Mouse (Mus musculus): ENCODE measurements around the gene Fmo3. TPM values are rescaled to one million over a fixed set of nuclear protein-coding genes. Genes with fewer than 3 reads are reported as not detected.
A peak's percentile ranks its signal among the peaks of the same experiment; 100 is the strongest.

The Fmo3 gene
- polyA plus RNA-seq, 1 experiment from 2014 or later: not detected

GRCm38 (mm10) chr1:162957422-162957821 is 26.9 kb downstream of the Fmo3 start:
- H3K4me2 ChIP-seq (ENCODE audit: low read depth, severe bottlenecking): no peak overlapping the region
- H3K4me3 ChIP-seq (ENCODE audit: low read depth, low read length): no peak overlapping the region
- no peaks in the 10 kb centered on the region for H3K36me3 ChIP-seq (ENCODE audit: control insufficient read depth, insufficient read depth, low read length)
- ATAC-seq (ENCODE audit: insufficient number of reproducible peaks, low FRiP score, low TSS enrichment, low read depth) (no peak), DNase-seq (ENCODE audit: low spot score) (no peak)
- 94% methylated on average over 1 of the region's 1 CpGs for WGBS
- no peak overlapping the region for H3K27ac ChIP-seq (replicated peaks; ENCODE audit: low read depth, low read length)
- no peaks in the 10 kb centered on the region for H3K4me1 ChIP-seq (ENCODE audit: control insufficient read depth, insufficient read depth, low read length)
- H3K9ac ChIP-seq (ENCODE audit: low read length): no peak overlapping the region
- H3K27me3 ChIP-seq (ENCODE audit: control insufficient read depth, insufficient read depth, low read length): no peaks in the 10 kb centered on the region
- H3K9me3 ChIP-seq (ENCODE audit: control insufficient read depth, low read length): no peaks in the 10 kb centered on the region

- Histone ChIP-seq H3K9me3 (ENCODE audit: control insufficient read depth, low read length) (no peaks in the 10 kb centered on the region), H3K9ac (ENCODE audit: low read length) (no peak overlapping the region), H3K27me3 (ENCODE audit: control insufficient read depth, insufficient read depth, low read length) (no peaks in the 10 kb centered on the region), H3K4me2 (ENCODE audit: low read depth, severe bottlenecking) (no peak overlapping the region), H3K27ac (replicated peaks; ENCODE audit: low read depth, low read length) (no peak overlapping the region), H3K36me3 (ENCODE audit: control insufficient read depth, insufficient read depth, low read length) (no peaks in the 10 kb centered on the region), H3K4me3 (ENCODE audit: low read depth, low read length) (no peak overlapping the region), H3K4me1 (ENCODE audit: control insufficient read depth, insufficient read depth, low read length) (no peaks in the 10 kb centered on the region)
- DNase-seq (ENCODE audit: low spot score): no peak
- 46% methylated on average over 2 of the region's 2 CpGs for WGBS
- no peak for ATAC-seq (ENCODE audit: insufficient number of reproducible peaks, low FRiP score, low TSS enrichment, low read depth)
These were observed 31.2 kb downstream of the Fmo3 start for GRCm38 (mm10) chr1:162953079-162953478.

- WGBS: 98% methylated on average over 1 of the region's 1 CpGs
- no peak overlapping the region for H3K27ac ChIP-seq (replicated peaks; ENCODE audit: low read depth, low read length)
- no peaks in the 10 kb centered on the region for H3K9me3 ChIP-seq (ENCODE audit: control insufficient read depth, low read length)
- DNase-seq (ENCODE audit: low spot score) (no peak), ATAC-seq (ENCODE audit: insufficient number of reproducible peaks, low FRiP score, low TSS enrichment, low read depth) (no peak)
- no peak overlapping the region for H3K9ac ChIP-seq (ENCODE audit: low read length)
- H3K4me1 ChIP-seq (ENCODE audit: control insufficient read depth, insufficient read depth, low read length): no peaks in the 10 kb centered on the region; the same call in 1 of the 2 replicates
- no peaks in the 10 kb centered on the region for H3K36me3 ChIP-seq (ENCODE audit: control insufficient read depth, insufficient read depth, low read length)
- no peak overlapping the region for H3K4me2 ChIP-seq (ENCODE audit: low read depth, severe bottlenecking)
- H3K4me3 ChIP-seq (ENCODE audit: low read depth, low read length): no peak overlapping the region
- H3K27me3 ChIP-seq (ENCODE audit: control insufficient read depth, insufficient read depth, low read length): no peaks in the 10 kb centered on the region
These were observed 34.6 kb downstream of the Fmo3 start for GRCm38 (mm10) chr1:162949763-162950162.

GRCm38 (mm10) chr1:162947934-162948333 is 36.4 kb downstream of the Fmo3 start:
- no peak overlapping the region for H3K27ac ChIP-seq (replicated peaks; ENCODE audit: low read depth, low read length)
- ATAC-seq (ENCODE audit: insufficient number of reproducible peaks, low FRiP score, low TSS enrichment, low read depth) (no peak), DNase-seq (ENCODE audit: low spot score) (peak; percentile 22)
- H3K36me3 ChIP-seq (ENCODE audit: control insufficient read depth, insufficient read depth, low read length): no peaks in the 10 kb centered on the region
- no peaks in the 10 kb centered on the region for H3K27me3 ChIP-seq (ENCODE audit: control insufficient read depth, insufficient read depth, low read length)
- WGBS: 75% methylated on average over 6 of the region's 6 CpGs
- H3K4me2 ChIP-seq (ENCODE audit: low read depth, severe bottlenecking): no peak overlapping the region
- no peak overlapping the region for H3K4me3 ChIP-seq (ENCODE audit: low read depth, low read length)
- H3K9ac ChIP-seq (ENCODE audit: low read length): no peak overlapping the region
- H3K9me3 ChIP-seq (ENCODE audit: control insufficient read depth, low read length): no peaks in the 10 kb centered on the region
- peaks cover 3% of the 10 kb centered on the region; the same call in 1 of the 2 replicates for H3K4me1 ChIP-seq (ENCODE audit: control insufficient read depth, insufficient read depth, low read length)

GRCm38 (mm10) chr1:162946837-162947558 is 37.3 kb downstream of the Fmo3 start:
- peak; percentile 47; the same call in 1 of the 2 replicates for ATAC-seq (ENCODE audit: insufficient number of reproducible peaks, low FRiP score, low TSS enrichment, low read depth)
- peak; percentile 23 for DNase-seq (ENCODE audit: low spot score)
- H3K27ac ChIP-seq (replicated peaks; ENCODE audit: low read depth, low read length): no peak overlapping the region
- WGBS: 45% methylated on average over 4 of the region's 4 CpGs
- H3K27me3 ChIP-seq (ENCODE audit: control insufficient read depth, insufficient read depth, low read length): no peaks in the 10 kb centered on the region
- H3K9ac ChIP-seq (ENCODE audit: low read length): no peak overlapping the region
- peaks cover 3% of the 10 kb centered on the region; the same call in 1 of the 2 replicates for H3K4me1 ChIP-seq (ENCODE audit: control insufficient read depth, insufficient read depth, low read length)
- H3K9me3 ChIP-seq (ENCODE audit: control insufficient read depth, low read length): no peaks in the 10 kb centered on the region
- H3K4me2 ChIP-seq (ENCODE audit: low read depth, severe bottlenecking): no peak overlapping the region
- no peaks in the 10 kb centered on the region for H3K36me3 ChIP-seq (ENCODE audit: control insufficient read depth, insufficient read depth, low read length)
- H3K4me3 ChIP-seq (ENCODE audit: low read depth, low read length): no peak overlapping the region

- Histone ChIP-seq H3K9ac (ENCODE audit: low read length) (no peak overlapping the region), H3K4me2 (ENCODE audit: low read depth, severe bottlenecking) (no peak overlapping the region), H3K27me3 (ENCODE audit: control insufficient read depth, insufficient read depth, low read length) (no peaks in the 10 kb centered on the region), H3K4me1 (ENCODE audit: control insufficient read depth, insufficient read depth, low read length) (peaks cover 3% of the 10 kb centered on the region), H3K9me3 (ENCODE audit: control insufficient read depth, low read length) (no peaks in the 10 kb centered on the region), H3K36me3 (ENCODE audit: control insufficient read depth, insufficient read depth, low read length) (no peaks in the 10 kb centered on the region), H3K27ac (replicated peaks; ENCODE audit: low read depth, low read length) (no peak overlapping the region), H3K4me3 (ENCODE audit: low read depth, low read length) (no peak overlapping the region)
- no peak for ATAC-seq (ENCODE audit: insufficient number of reproducible peaks, low FRiP score, low TSS enrichment, low read depth)
- no peak for DNase-seq (ENCODE audit: low spot score)
- 25% methylated on average over 6 of the region's 6 CpGs for WGBS
These were observed 40.6 kb downstream of the Fmo3 start for GRCm38 (mm10) chr1:162943700-162944099.

- 82% methylated on average over 4 of the region's 4 CpGs for WGBS
- H3K4me2 ChIP-seq (ENCODE audit: low read depth, severe bottlenecking): no peak overlapping the region
- no peaks in the 10 kb centered on the region for H3K36me3 ChIP-seq (ENCODE audit: control insufficient read depth, insufficient read depth, low read length)
- ATAC-seq (ENCODE audit: insufficient number of reproducible peaks, low FRiP score, low TSS enrichment, low read depth): 0 out of 2 replicates have a peak, but pooled peaks have one; percentile 52
- no peak overlapping the region for H3K9ac ChIP-seq (ENCODE audit: low read length)
- no peaks in the 10 kb centered on the region for H3K9me3 ChIP-seq (ENCODE audit: control insufficient read depth, low read length)
- H3K27ac ChIP-seq (replicated peaks; ENCODE audit: low read depth, low read length): no peak overlapping the region
- no peak for DNase-seq (ENCODE audit: low spot score)
- H3K4me1 ChIP-seq (ENCODE audit: control insufficient read depth, insufficient read depth, low read length): no peaks in the 10 kb centered on the region; the same call in 1 of the 2 replicates
- H3K4me3 ChIP-seq (ENCODE audit: low read depth, low read length): no peak overlapping the region
- H3K27me3 ChIP-seq (ENCODE audit: control insufficient read depth, insufficient read depth, low read length): no peaks in the 10 kb centered on the region
These were observed 45.5 kb downstream of the Fmo3 start for GRCm38 (mm10) chr1:162938696-162939351.

- DNase-seq (ENCODE audit: low spot score) (peak; percentile 37), ATAC-seq (ENCODE audit: insufficient number of reproducible peaks, low FRiP score, low TSS enrichment, low read depth) (peak; percentile 63)
- WGBS: 33% methylated on average over 5 of the region's 5 CpGs
- no peaks in the 10 kb centered on the region; the same call in 1 of the 2 replicates for H3K4me1 ChIP-seq (ENCODE audit: control insufficient read depth, insufficient read depth, low read length)
- no peaks in the 10 kb centered on the region for H3K9me3 ChIP-seq (ENCODE audit: control insufficient read depth, low read length)
- no peak overlapping the region for H3K27ac ChIP-seq (replicated peaks; ENCODE audit: low read depth, low read length)
- H3K36me3 ChIP-seq (ENCODE audit: control insufficient read depth, insufficient read depth, low read length): no peaks in the 10 kb centered on the region
- H3K4me2 ChIP-seq (ENCODE audit: low read depth, severe bottlenecking): no peak overlapping the region
- H3K9ac ChIP-seq (ENCODE audit: low read length): no peak overlapping the region
- H3K4me3 ChIP-seq (ENCODE audit: low read depth, low read length): no peak overlapping the region
- H3K27me3 ChIP-seq (ENCODE audit: control insufficient read depth, insufficient read depth, low read length): no peaks in the 10 kb centered on the region
These were observed 46.2 kb downstream of the Fmo3 start for GRCm38 (mm10) chr1:162937970-162938695.

Data from limb, embryonic 11.5 days (tissue).